Mouse (Mus musculus) olfactory bulb, adult 2 months (tissue): ENCODE measurements around the gene Phlda1.

Experiments
- CTCF ChIP-seq: fragments of 200-500 bp; IDR thresholded peaks from 2 replicates; pipeline ENCODE4 v1.5.1; 2012; ENCODE audit warnings: low read depth, mild to moderate bottlenecking, low read length, moderate library complexity; ENCODE audit not compliant: insufficient read depth
- POLR2A ChIP-seq: fragments of 200-500 bp; IDR thresholded peaks from 2 replicates; pipeline ENCODE4 v1.6.1; 2012; ENCODE audit warnings: mild to moderate bottlenecking, low read depth, low read length, moderate library complexity; ENCODE audit not compliant: insufficient read depth

- TF ChIP-seq POLR2A (no peak), CTCF (no peak)
Measured at GRCm38 (mm10) chr10:111459040-111459439, 47.0 kb upstream of the Phlda1 start.
